Mouse (Mus musculus) forebrain, embryonic 10.5 days (tissue): ENCODE results near the gene Tgm2. TPM values are rescaled to one million over a fixed set of nuclear protein-coding genes. Genes with fewer than 3 reads are reported as not detected.

Experiments
- DNase-seq: peaks from one replicate; pipeline ENCODE4 v3.0.0-alpha.2; 2017; ENCODE audit warnings: low spot score; ENCODE audit errors: extremely low spot score
- H3K27ac ChIP-seq: fragments of 300-500 bp; sonication (generic); 2 replicates; pipeline ENCODE4 v1.5.1; 2016; ENCODE audit warnings: mild to moderate bottlenecking
- H3K27me3 ChIP-seq: fragments of 300-500 bp; sonication (generic); 2 replicates; pipeline ENCODE4 v1.6.1; 2016; ENCODE audit warnings: mild to moderate bottlenecking; ENCODE audit not compliant: poor library complexity, severe bottlenecking
- H3K36me3 ChIP-seq: fragments of 300-500 bp; sonication (generic); replicated peaks from 2 replicates; pipeline ENCODE4 v1.6.1; 2016; ENCODE audit warnings: mild to moderate bottlenecking, moderate library complexity
- H3K4me1 ChIP-seq: fragments of 300-500 bp; sonication (generic); 2 replicates; pipeline ENCODE4 v1.6.1; 2016
- H3K4me3 ChIP-seq: fragments of 300-500 bp; sonication (generic); 2 replicates; pipeline ENCODE4 v1.5.1; 2016; ENCODE audit warnings: mild to moderate bottlenecking, moderate library complexity
- H3K9me3 ChIP-seq: fragments of 300-500 bp; sonication (generic); 2 replicates; pipeline ENCODE4 v1.6.1; 2016; ENCODE audit warnings: mild to moderate bottlenecking, moderate library complexity
- WGBS: fragments of 180-500 bp; shearing (Covaris S2); methylation state at CpG from one replicate; pipeline ENCODE4 v1.1.7; 2016; 5-methylcytosine and 5-hydroxymethylcytosine counted together
- polyA plus RNA-seq: library from polyadenylated mRNA; unstranded; fragments of >200 nt; fragmentation: Nextera tagmentation; extraction: Ambion mirVana; gene quantifications from 2 replicates; pipeline ENCODE4 v1.2.1, GENCODE M21; 2016

The Tgm2 gene
- polyA plus RNA-seq, 1 experiment from 2014 or later: 7.2 TPM

GRCm38 (mm10) chr2:158159376-158160235, 13.4 kb upstream of the Tgm2 start:
- no peaks in the 10 kb centered on the region for H3K27me3 ChIP-seq
- H3K4me3 ChIP-seq: no peak overlapping the region
- H3K36me3 ChIP-seq: no peaks in the 10 kb centered on the region
- H3K27ac ChIP-seq: 0 out of 2 replicates have a peak overlapping the region, but pooled peaks have one; percentile 35
- H3K4me1 ChIP-seq: peaks cover 19% of the 10 kb centered on the region
- no peak for DNase-seq
- no peaks in the 10 kb centered on the region for H3K9me3 ChIP-seq
- 70% methylated on average over 7 of the region's 7 CpGs for WGBS

GRCm38 (mm10) chr2:158157654-158158053, 11.4 kb upstream of the Tgm2 start:
- Histone ChIP-seq H3K36me3 (no peaks in the 10 kb centered on the region), H3K4me1 (peaks cover 38% of the 10 kb centered on the region), H3K27ac (no peak overlapping the region), H3K9me3 (no peaks in the 10 kb centered on the region), H3K27me3 (no peaks in the 10 kb centered on the region), H3K4me3 (no peak overlapping the region)
- 66% methylated on average over 8 of the region's 8 CpGs for WGBS
- no peak for DNase-seq

- H3K4me1 ChIP-seq: peaks cover 47% of the 10 kb centered on the region
- H3K27me3 ChIP-seq: no peaks in the 10 kb centered on the region
- H3K4me3 ChIP-seq: no peak overlapping the region
- 90% methylated on average over 9 of the region's 9 CpGs for WGBS
- H3K27ac ChIP-seq: no peak overlapping the region
- DNase-seq: no peak
- H3K36me3 ChIP-seq: no peaks in the 10 kb centered on the region
- no peaks in the 10 kb centered on the region for H3K9me3 ChIP-seq
Observed at GRCm38 (mm10) chr2:158156487-158156886, 10.3 kb upstream of the Tgm2 start.

- H3K4me3 ChIP-seq: no peak overlapping the region
- peaks cover 6% of the 10 kb centered on the region; the same call in 1 of the 2 replicates for H3K9me3 ChIP-seq
- H3K4me1 ChIP-seq: peaks cover 47% of the 10 kb centered on the region
- H3K27ac ChIP-seq: no peak overlapping the region
- no peaks in the 10 kb centered on the region for H3K36me3 ChIP-seq
- H3K27me3 ChIP-seq: no peaks in the 10 kb centered on the region
- WGBS: 86% methylated on average over 2 of the region's 2 CpGs
- no peak for DNase-seq
Observed at GRCm38 (mm10) chr2:158155615-158156014, 9.4 kb upstream of the Tgm2 start.

- peaks cover 42% of the 10 kb centered on the region for H3K4me1 ChIP-seq
- no peak overlapping the region for H3K4me3 ChIP-seq
- DNase-seq: no peak
- no peaks in the 10 kb centered on the region for H3K36me3 ChIP-seq
- H3K9me3 ChIP-seq: peaks cover 6% of the 10 kb centered on the region; the same call in 1 of the 2 replicates
- H3K27ac ChIP-seq: no peak overlapping the region
- 89% methylated on average over 7 of the region's 7 CpGs for WGBS
- H3K27me3 ChIP-seq: no peaks in the 10 kb centered on the region
Observed at GRCm38 (mm10) chr2:158155101-158155500, 8.9 kb upstream of the Tgm2 start.

GRCm38 (mm10) chr2:158154641-158155040, 8.4 kb upstream of the Tgm2 start:
- WGBS: 66% methylated on average over 8 of the region's 8 CpGs
- H3K9me3 ChIP-seq: peaks cover 6% of the 10 kb centered on the region; the same call in 1 of the 2 replicates
- H3K36me3 ChIP-seq: no peaks in the 10 kb centered on the region
- H3K27me3 ChIP-seq: no peaks in the 10 kb centered on the region
- DNase-seq: no peak
- peaks cover 37% of the 10 kb centered on the region for H3K4me1 ChIP-seq
- no peak overlapping the region for H3K4me3 ChIP-seq
- peak overlapping the region; percentile 89 for H3K27ac ChIP-seq

GRCm38 (mm10) chr2:158153728-158154343, 7.6 kb upstream of the Tgm2 start:
- peak overlapping the region; percentile 89 for H3K27ac ChIP-seq
- 1% methylated on average over 22 of the region's 22 CpGs for WGBS
- H3K36me3 ChIP-seq: no peaks in the 10 kb centered on the region
- peaks cover 33% of the 10 kb centered on the region for H3K4me1 ChIP-seq
- H3K4me3 ChIP-seq: peak overlapping the region; percentile 53
- peaks cover 6% of the 10 kb centered on the region; the same call in 1 of the 2 replicates for H3K9me3 ChIP-seq
- H3K27me3 ChIP-seq: no peaks in the 10 kb centered on the region
- DNase-seq: peak; percentile 53

GRCm38 (mm10) chr2:158152685-158153309, 6.6 kb upstream of the Tgm2 start:
- 20% methylated on average over 6 of the region's 6 CpGs for WGBS
- DNase-seq: peak; percentile 65
- Histone ChIP-seq H3K9me3 (peaks cover 6% of the 10 kb centered on the region; the same call in 1 of the 2 replicates), H3K36me3 (no peaks in the 10 kb centered on the region), H3K4me3 (peak overlapping the region; percentile 53; the same call in 1 of the 2 replicates), H3K4me1 (peaks cover 36% of the 10 kb centered on the region), H3K27me3 (no peaks in the 10 kb centered on the region), H3K27ac (peak overlapping the region; percentile 89)

GRCm38 (mm10) chr2:158151077-158151476, 4.8 kb upstream of the Tgm2 start:
- DNase-seq: no peak
- peaks cover 41% of the 10 kb centered on the region for H3K4me1 ChIP-seq
- 96% methylated on average over 3 of the region's 3 CpGs for WGBS
- peaks cover 13% of the 10 kb centered on the region for H3K27me3 ChIP-seq
- H3K36me3 ChIP-seq: no peaks in the 10 kb centered on the region
- no peak overlapping the region for H3K27ac ChIP-seq
- H3K4me3 ChIP-seq: no peak overlapping the region
- peaks cover 6% of the 10 kb centered on the region; the same call in 1 of the 2 replicates for H3K9me3 ChIP-seq

- peaks cover 6% of the 10 kb centered on the region; the same call in 1 of the 2 replicates for H3K9me3 ChIP-seq
- no peaks in the 10 kb centered on the region for H3K36me3 ChIP-seq
- no peak overlapping the region for H3K27ac ChIP-seq
- DNase-seq: no peak
- H3K4me1 ChIP-seq: peaks cover 46% of the 10 kb centered on the region
- H3K4me3 ChIP-seq: no peak overlapping the region
- peaks cover 47% of the 10 kb centered on the region for H3K27me3 ChIP-seq
- WGBS: 90% methylated on average over 8 of the region's 8 CpGs
Observed at GRCm38 (mm10) chr2:158146971-158147370, 735 bp upstream of the Tgm2 start.

- Histone ChIP-seq H3K27ac (peak overlapping the region; percentile 79), H3K27me3 (peaks cover 47% of the 10 kb centered on the region), H3K4me1 (peaks cover 56% of the 10 kb centered on the region), H3K4me3 (peak overlapping the region; percentile 55), H3K9me3 (no peaks in the 10 kb centered on the region), H3K36me3 (no peaks in the 10 kb centered on the region)
- WGBS: 70% methylated on average over 5 of the region's 5 CpGs
- no peak for DNase-seq
Observed at GRCm38 (mm10) chr2:158145528-158146065, 639 bp downstream of the Tgm2 start.

GRCm38 (mm10) chr2:158144750-158145527, 1.3 kb downstream of the Tgm2 start:
- WGBS: 89% methylated on average over 6 of the region's 6 CpGs
- no peaks in the 10 kb centered on the region for H3K9me3 ChIP-seq
- peak overlapping the region; percentile 55; the same call in 1 of the 2 replicates for H3K4me3 ChIP-seq
- peaks cover 60% of the 10 kb centered on the region for H3K4me1 ChIP-seq
- 0 out of 2 replicates have a peak overlapping the region, but pooled peaks have one; percentile 7 for H3K27ac ChIP-seq
- peaks cover 47% of the 10 kb centered on the region for H3K27me3 ChIP-seq
- no peak for DNase-seq
- H3K36me3 ChIP-seq: no peaks in the 10 kb centered on the region
